Mouse (Mus musculus) left cerebral cortex, postnatal 25 days (tissue): Measurements from ENCODE around the gene Zfp740. TPM values are rescaled to one million over a fixed set of nuclear protein-coding genes. Genes with fewer than 3 reads are reported as not detected.
"Not testable (repeated sequence)": the region's sequence is repeated elsewhere in the genome, so short reads cannot be mapped to it uniquely, and the experiment has no call there.

Experiments used
- DNase-seq, 2 experiments: peaks; one replicate each; pipeline ENCODE4 v3.0.0; 2022; ENCODE audit warnings: low spot score in 2 of 2, mixed read lengths in 1 of 2
- intact Hi-C: fragments of 180-260 bp; cut with DNase I; formaldehyde crosslinking; loops from one replicate; pipeline ENCODE4 v1.15.1; 2025
- total RNA-seq, 2 experiments: library from RNA; stranded (reverse); gene quantifications; 2 replicates each; pipeline ENCODE4 v1.2.3; 2021

The Zfp740 gene
- 10 to 100 TPM; 58.5 to 64.9 TPM for total RNA-seq

- intact Hi-C loops = loop anchor here (1.0 to 5.0 kb wide), 2 partner anchors 43 to 56 kb away; no protein-coding TSS in a partner anchor
- peak; percentile 93 to 97 for DNase-seq
Observed at GRCm38 (mm10) chr15:102202971-102203834, at the start of gene Zfp740. TSS of gene Zfp740 (plus strand) at chr15:102203249.

- intact Hi-C loops, DNase-seq: not testable (repeated sequence)
Observed at GRCm38 (mm10) chr15:102155006-102155405, 48.0 kb upstream of the Zfp740 start.

GRCm38 (mm10) chr15:102156836-102157235 is 46.2 kb upstream of the Zfp740 start:
- intact Hi-C loops = no loop called here

DNA sequence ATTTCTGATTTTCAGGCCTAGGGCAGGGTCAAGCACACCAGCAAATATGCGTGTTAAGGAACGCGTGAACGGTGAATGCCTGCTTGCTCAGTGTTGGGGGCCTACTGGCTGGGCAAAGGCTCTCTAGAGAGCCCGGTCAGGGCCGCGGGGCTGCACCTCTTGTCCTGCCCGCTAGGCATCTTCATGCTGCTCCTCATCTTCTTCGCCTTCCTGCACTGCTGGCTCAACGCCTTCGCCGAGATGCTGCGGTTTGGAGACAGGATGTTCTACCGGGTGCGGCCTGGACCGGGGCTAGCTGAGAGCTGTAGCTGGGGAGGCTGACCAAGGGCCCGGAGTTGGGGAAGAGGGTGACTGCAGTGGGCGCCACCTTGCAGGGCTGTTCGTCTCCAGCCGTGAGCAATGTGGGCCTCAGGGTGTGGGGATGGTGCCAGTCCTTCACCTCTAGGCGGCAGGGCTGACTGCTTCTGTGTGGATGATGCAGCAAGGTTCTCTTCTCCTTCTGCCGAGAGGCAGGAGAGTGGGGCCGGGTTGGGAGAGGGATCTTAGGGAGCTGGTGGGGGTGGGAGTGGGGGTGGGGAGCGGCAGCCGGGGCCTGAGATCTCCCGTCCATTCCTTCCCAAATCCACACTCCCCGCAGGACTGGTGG is 42.5 kb upstream of the Zfp740 start:
- intact Hi-C loops = no loop called here
- DNase-seq = no peak

More at GRCm38 (mm10) chr15:102156836-102157235, 46.2 kb upstream of the Zfp740 start:
- DNase-seq = no peak

- intact Hi-C loops = no loop called here
- DNase-seq = no peak
Observed at GRCm38 (mm10) chr15:102163900-102164693, 39.0 kb upstream of the Zfp740 start.

DNA sequence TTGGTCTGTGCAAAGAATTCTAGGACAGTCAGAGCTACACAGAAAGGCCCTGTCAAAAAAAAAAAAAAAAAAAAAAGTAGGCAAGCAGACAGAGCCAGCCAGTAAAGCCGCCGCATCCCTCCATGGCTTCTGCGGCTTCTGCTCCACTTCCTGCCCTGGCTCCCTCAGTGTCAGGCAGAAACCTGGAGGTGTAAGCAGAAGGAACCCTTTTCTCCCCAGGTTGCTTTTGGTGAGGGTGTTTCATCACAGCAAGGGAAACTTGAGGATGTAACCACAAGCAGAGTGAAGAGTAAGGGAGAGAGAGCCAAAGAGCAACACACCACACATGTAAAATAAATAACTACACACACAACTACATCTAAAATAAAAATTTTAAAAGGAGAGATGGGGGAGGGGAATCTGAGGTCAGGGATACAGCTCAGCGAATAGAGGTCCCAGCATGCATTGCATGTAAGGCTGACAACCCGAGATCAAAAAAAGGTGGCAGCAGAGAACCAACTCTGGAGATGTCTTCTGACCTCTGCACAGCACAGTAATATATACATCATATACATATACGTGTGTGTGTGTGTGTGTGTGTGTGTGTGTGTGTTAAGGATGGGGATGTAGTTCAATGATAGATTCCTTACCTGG is 37.5 kb upstream of the Zfp740 start:
- intact Hi-C loops = no loop called here
- DNase-seq = no peak

GRCm38 (mm10) chr15:102167620-102168021 is 35.4 kb upstream of the Zfp740 start:
- DNase-seq = no peak
- intact Hi-C loops = no loop called here

GRCm38 (mm10) chr15:102169064-102169463 is 34.0 kb upstream of the Zfp740 start:
- intact Hi-C loops = no loop called here
- no peak for DNase-seq

DNA sequence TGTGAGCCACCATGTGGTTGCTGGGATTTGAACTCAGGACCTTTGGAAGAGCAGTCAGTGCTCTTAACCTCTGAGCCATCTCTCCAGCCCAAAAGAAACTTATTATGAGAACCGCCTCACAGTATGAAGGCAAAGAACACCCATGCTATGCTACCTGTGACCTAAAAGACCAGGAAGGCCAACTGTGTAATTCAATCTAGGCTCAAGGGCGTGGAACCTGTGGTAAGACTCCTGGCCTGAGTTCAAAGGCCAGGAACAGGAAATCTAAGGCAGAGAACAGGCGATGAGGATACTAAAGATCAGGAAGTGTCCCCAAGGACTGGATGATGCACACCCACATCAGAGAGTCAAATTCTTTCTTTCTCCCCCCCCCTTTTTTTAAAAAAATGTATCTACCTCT is 29.5 kb upstream of the Zfp740 start:
- DNase-seq = no peak
- intact Hi-C loops = no loop called here

DNA sequence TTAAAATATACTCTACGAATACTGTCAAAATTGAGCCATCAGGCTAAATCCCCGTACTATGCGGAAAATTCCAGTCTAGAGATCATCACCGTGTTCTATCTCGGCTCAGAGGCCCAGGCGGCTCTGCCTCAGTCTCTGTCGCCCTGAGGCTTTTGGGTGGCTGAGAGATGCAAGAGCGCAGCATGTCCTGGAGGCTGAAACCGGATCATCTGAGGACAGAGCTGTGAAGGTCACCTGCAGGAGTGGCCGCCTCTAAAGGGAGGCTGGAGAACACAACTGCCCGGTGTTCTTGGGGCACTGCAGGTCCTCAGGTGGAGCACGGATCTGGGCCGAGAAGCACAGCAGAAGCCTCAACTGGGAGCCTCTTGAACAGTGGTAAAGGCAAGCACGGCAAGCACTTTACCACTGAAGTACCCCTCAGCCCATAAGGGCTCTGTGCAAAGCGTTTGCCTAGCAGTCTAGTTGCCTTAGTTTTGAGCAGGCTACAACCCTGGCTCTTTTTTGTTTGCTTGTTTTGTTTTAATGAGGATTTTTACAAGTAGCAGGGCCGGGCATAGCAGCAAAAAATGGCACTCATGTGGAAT is 27.2 kb upstream of the Zfp740 start:
- DNase-seq = no peak
- intact Hi-C loops = no loop called here

DNA sequence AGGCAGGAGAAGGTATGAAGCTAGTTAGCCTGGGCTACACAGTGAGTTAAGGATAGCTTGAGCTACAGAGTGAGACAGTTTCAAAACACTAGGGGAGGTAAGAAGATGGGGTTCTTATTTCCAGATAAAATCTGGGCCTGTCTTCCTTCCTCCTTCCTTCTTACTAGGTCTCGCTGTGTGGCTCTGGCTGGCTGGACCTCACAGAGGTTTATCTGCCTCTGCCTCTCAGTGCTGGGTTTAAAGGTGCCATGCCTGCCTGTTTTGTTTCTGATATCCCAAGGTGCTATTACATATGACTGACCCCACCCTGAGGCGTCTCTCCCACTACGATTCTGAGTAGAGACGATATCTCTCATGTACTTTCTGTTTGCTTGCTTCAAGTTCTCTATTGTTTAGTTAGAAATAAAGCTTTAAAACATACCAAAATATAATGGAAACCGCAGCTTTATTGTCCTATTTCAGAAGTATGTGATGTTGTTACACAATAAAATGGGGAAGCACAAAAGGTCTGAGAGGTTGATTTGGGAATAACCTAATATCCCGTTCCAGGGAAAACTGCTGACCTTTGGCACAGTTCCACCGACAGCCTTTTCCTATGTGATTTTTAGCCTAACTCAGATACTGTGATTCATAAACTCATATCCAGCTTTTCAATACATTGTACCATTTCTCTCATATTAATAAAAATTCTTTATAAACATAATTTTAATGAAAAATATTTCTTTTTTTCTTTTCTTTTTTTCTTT is 26.3 kb upstream of the Zfp740 start:
- intact Hi-C loops = no loop called here

DNA sequence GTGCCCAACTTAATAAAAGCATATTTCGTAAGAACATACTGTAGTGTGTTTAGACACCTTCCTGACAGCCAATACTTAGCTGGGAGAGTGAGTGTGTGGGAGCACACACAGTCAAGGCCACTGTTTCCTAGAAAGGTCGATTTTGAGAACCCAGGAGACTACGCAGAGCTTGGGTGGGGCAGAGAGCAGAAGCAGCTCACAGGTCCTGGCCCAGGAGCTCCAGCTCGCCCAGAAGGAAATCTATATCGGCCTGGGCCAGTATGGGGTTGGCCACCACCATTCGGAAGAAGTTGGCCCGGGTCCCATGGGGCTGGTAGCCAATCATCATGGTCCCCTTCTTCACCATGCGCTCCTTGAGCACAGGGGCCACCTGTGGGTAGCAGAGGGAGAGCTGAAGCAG is 25.6 kb upstream of the Zfp740 start:
- intact Hi-C loops = no loop called here
- DNase-seq = no peak

More for the DNA sequence above, 26.3 kb upstream of the Zfp740 start:
- no peak for DNase-seq

- peak; percentile 62 to 77 for DNase-seq
- intact Hi-C loops = loop anchor here (1.0 kb wide), 1 partner anchor 46 kb away; no protein-coding TSS in a partner anchor
Observed at GRCm38 (mm10) chr15:102178279-102178678, 24.8 kb upstream of the Zfp740 start.

GRCm38 (mm10) chr15:102179106-102179505 is 23.9 kb upstream of the Zfp740 start:
- DNase-seq = no peak
- intact Hi-C loops = no loop called here

- no peak for DNase-seq
- intact Hi-C loops = no loop called here
Observed at GRCm38 (mm10) chr15:102179924-102180323, 23.1 kb upstream of the Zfp740 start.

DNA sequence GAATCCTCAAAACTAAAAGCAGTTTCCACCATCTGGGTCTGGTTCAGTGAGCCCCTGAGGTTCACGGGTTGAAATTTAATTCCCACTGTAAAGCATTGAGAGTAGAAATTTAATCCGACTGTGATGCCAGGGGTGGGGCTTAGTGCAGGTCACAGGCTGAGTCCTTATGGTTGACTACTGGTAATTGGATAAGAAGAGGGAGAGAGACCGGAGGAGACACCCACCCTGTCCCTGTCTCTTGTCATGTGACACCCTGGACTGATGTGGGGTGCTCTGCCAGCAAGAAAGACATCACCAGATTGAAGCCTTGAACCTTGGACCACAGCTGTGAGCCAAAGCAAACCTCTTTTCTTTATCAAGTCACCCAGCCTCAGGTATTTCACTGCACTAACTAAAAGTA is 20.0 kb upstream of the Zfp740 start:
- intact Hi-C loops = no loop called here

GRCm38 (mm10) chr15:102186239-102186638 is 16.8 kb upstream of the Zfp740 start:
- DNase-seq = no peak
- intact Hi-C loops = no loop called here

More for the DNA sequence above, 20.0 kb upstream of the Zfp740 start:
- DNase-seq = no peak

GRCm38 (mm10) chr15:102188096-102188495 is 15.0 kb upstream of the Zfp740 start:
- no peak for DNase-seq
- intact Hi-C loops = no loop called here
